Mouse (Mus musculus) neutrophil, adult 83 days (primary cell): ENCODE data around the gene Gm4737. TPM values are rescaled to one million over a fixed set of nuclear protein-coding genes. Genes with fewer than 3 reads are reported as not detected.

Experiments
- total RNA-seq, 2 experiments: library from RNA; stranded (reverse); gene quantifications; one replicate each; pipeline ENCODE4 v1.2.4; 2023

Gm4737 gene
- total RNA-seq, result 10 to 100 TPM; 11.8 to 11.9 TPM

GRCm38 (mm10) chr16:46154832-46155231 is at the start of gene Gm4737:
Gene Gm4737, minus strand, starts transcription at chr16:46155077.

DNA sequence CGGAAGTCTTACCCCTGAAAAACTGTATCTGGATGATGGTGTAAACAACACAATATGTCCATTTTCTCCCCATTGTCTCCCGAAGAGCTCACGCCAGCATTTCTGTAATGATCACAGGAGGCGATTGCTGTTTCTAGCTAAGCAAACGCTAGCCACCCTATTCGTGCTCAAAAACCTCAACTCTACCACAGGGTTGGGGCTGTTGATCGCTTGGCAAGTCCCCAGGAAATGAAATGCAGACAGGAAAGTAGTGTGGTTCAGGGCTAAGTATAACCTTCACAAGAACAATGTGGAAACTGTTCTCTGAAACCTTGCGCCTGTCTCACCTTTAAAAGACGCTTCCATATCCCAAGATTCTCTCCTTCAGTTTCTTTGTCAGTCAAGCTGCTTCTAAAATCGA is 34.9 kb downstream of the Gm4737 start, which contains the start of gene Cd96:
Gene Cd96, minus strand, starts transcription at position 232 of the 400 bp plus-strand sequence.

Other genes with a start within 250 kb of the Gm4737 start
- gene Phldb2, start 201.5 kb downstream of the Gm4737 start, total RNA-seq, result 1 to 10 TPM; 2.6 to 4.1 TPM
- gene Plcxd2, start 144.9 kb downstream of the Gm4737 start, total RNA-seq, result 1 to 10 TPM; 1.0 to 1.2 TPM
- gene Cd96, start 34.8 kb downstream of the Gm4737 start, total RNA-seq, result under 1 TPM in 1 of 2 experiments, not detected in 1; 0.18 TPM